Comparison of ENCODE assay signal across 9 mouse cellular contexts in the genomic region with DNA sequence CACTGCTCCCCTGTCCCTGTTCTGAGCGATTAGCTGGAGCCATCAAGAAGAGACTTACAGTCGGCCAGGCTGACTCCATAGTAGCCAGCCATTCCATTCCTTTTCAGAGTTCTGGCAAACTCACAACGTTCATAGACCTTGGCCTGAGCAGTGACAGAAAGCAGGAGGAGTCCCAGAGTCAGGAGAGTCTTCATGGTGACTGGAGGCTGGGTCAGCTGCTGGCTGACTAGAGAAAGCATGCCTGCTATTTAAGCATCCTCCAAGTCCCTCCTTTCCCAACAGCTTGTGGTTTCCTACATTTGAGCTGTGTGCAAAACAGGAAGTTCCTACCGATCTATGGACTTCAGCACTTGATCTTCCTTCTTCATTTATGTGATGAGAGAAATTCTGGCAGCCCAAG. TPM values are rescaled to one million over a fixed set of nuclear protein-coding genes. Genes with fewer than 3 reads are reported as not detected.
DNase-seq lines count a peak whose midpoint lies in the region; ATAC-seq and TF ChIP-seq lines count a peak whose summit lies in the region.
"Had no signal": no experiment of that assay in that cellular context is flagged by ENCODE, and none has a peak within 500 bp of the region (broad histone marks: within the 10 kb centered on the region; RNA-seq: fewer than 3 reads in every experiment).

Gene Lyz2, minus strand, starts transcription at position 273 of the 400 bp plus-strand sequence.

- no peak for TF ChIP-seq CTCF in liver, adult 2 months (IDR thresholded peaks at IDR 0.05; ENCODE audit: low read depth, low read length)

- ATAC-seq in embryonic facial prominence, embryonic 11.5 days (replicated peaks; ENCODE audit: insufficient number of reproducible peaks, low FRiP score, low TSS enrichment, low read depth): no peak
- ATAC-seq in kidney, embryonic 15.5 days (replicated peaks; ENCODE audit: low FRiP score): no peak
- no peak for ATAC-seq in megakaryocyte-erythroid progenitor cell, adult 5-6 weeks (replicated peaks; ENCODE audit: low FRiP score, low TSS enrichment, poor library complexity, severe bottlenecking)
- ATAC-seq: Patski had no signal

- H3K27ac ChIP-seq in liver, adult 2 months (replicated peaks; ENCODE audit: insufficient read depth, low read depth, low read length): peak within 1 kb of the TSS; percentile 48
- no peak within 1 kb of the TSS for H3K27ac ChIP-seq in embryonic facial prominence, embryonic 11.5 days (replicated peaks; ENCODE audit: low read depth, low read length)
- no peak within 1 kb of the TSS; the same call in 1 of the 2 replicates for H3K27ac ChIP-seq in heart, embryonic 10.5 days
- H3K27ac ChIP-seq in kidney, embryonic 15.5 days: no peak within 1 kb of the TSS

- H3K4me3 ChIP-seq in liver, adult 2 months (ENCODE audit: insufficient read depth, low read depth, low read length): peak within 1 kb of the TSS; percentile 19; the same call in 1 of the 2 replicates
- H3K4me3 ChIP-seq in embryonic facial prominence, embryonic 11.5 days (ENCODE audit: low read depth, low read length): no peak within 1 kb of the TSS
- no peak within 1 kb of the TSS for H3K4me3 ChIP-seq in heart, embryonic 10.5 days
- no peak within 1 kb of the TSS for H3K4me3 ChIP-seq in kidney, embryonic 15.5 days (replicated peaks)

- no peaks in the 10 kb centered on the region for H3K4me1 ChIP-seq in liver, adult 2 months (ENCODE audit: control insufficient read depth, insufficient read depth, low read length)
- H3K4me1 ChIP-seq in embryonic facial prominence, embryonic 11.5 days (ENCODE audit: control insufficient read depth, insufficient read depth, low read length): no peaks in the 10 kb centered on the region
- peaks cover 14% of the 10 kb centered on the region for H3K4me1 ChIP-seq in heart, embryonic 10.5 days
- H3K4me1 ChIP-seq in kidney, embryonic 15.5 days: no peaks in the 10 kb centered on the region

- H3K36me3 ChIP-seq in liver, adult 2 months (ENCODE audit: control insufficient read depth, insufficient read depth, low read length): no peaks in the 10 kb centered on the region
- no peaks in the 10 kb centered on the region for H3K36me3 ChIP-seq in embryonic facial prominence, embryonic 11.5 days (replicated peaks; ENCODE audit: control insufficient read depth, insufficient read depth, low read depth, low read length)
- H3K36me3 ChIP-seq in heart, embryonic 10.5 days: no peaks in the 10 kb centered on the region
- H3K36me3 ChIP-seq in kidney, embryonic 15.5 days: no peaks in the 10 kb centered on the region

- no peaks in the 10 kb centered on the region for H3K79me2 ChIP-seq in liver, adult 2 months (ENCODE audit: control insufficient read depth, insufficient read depth, low read length)

- 51% methylated on average over 4 of the region's 4 CpGs for WGBS in liver, adult 2 months
- WGBS in embryonic facial prominence, embryonic 11.5 days: 60% methylated on average over 4 of the region's 4 CpGs
- WGBS in heart, embryonic 10.5 days: 43% methylated on average over 4 of the region's 4 CpGs
- WGBS in kidney, embryonic 15.5 days: 61% methylated on average over 4 of the region's 4 CpGs

- H3K9ac ChIP-seq in liver, adult 2 months (ENCODE audit: low read depth, low read length): no peak within 1 kb of the TSS
- H3K9ac ChIP-seq in embryonic facial prominence, embryonic 11.5 days (replicated peaks; ENCODE audit: low read length): no peak within 1 kb of the TSS
- H3K9ac ChIP-seq in kidney, embryonic 15.5 days: no peak within 1 kb of the TSS

- TF ChIP-seq POLR2A in liver, adult 2 months (IDR thresholded peaks at IDR 0.05; ENCODE audit: extremely low read depth, insufficient read depth, low read length): no peak

- H3K27me3 ChIP-seq in liver, adult 2 months (ENCODE audit: control insufficient read depth, insufficient read depth, low read length): no peaks in the 10 kb centered on the region
- no peaks in the 10 kb centered on the region for H3K27me3 ChIP-seq in embryonic facial prominence, embryonic 11.5 days (ENCODE audit: control insufficient read depth, insufficient read depth, low read length)
- peaks cover 18% of the 10 kb centered on the region; the same call in 1 of the 2 replicates for H3K27me3 ChIP-seq in heart, embryonic 10.5 days (ENCODE audit: insufficient read depth, poor library complexity, severe bottlenecking)
- no peaks in the 10 kb centered on the region for H3K27me3 ChIP-seq in kidney, embryonic 15.5 days

- no peak within 1 kb of the TSS for H3K4me2 ChIP-seq in embryonic facial prominence, embryonic 11.5 days (ENCODE audit: low read depth, low read length)
- no peak within 1 kb of the TSS for H3K4me2 ChIP-seq in kidney, embryonic 15.5 days

- DNase-seq in liver, adult 2 months (ENCODE audit: extremely low read depth, low read depth, low spot score): peak; percentile 41
- DNase-seq in liver: no peak
- DNase-seq in embryonic facial prominence, embryonic 11.5 days (ENCODE audit: low spot score): no peak
- DNase-seq in heart, embryonic 10.5 days (ENCODE audit: low spot score): no peak
- DNase-seq in lung, postnatal 36 days: peak; percentile 74
- no peak for DNase-seq in cerebellum, postnatal 4 days (ENCODE audit: low spot score in 2 of 2)

- no peaks in the 10 kb centered on the region for H3K9me3 ChIP-seq in embryonic facial prominence, embryonic 11.5 days (replicated peaks; ENCODE audit: control insufficient read depth, low read length)
- no peaks in the 10 kb centered on the region for H3K9me3 ChIP-seq in heart, embryonic 10.5 days
- no peaks in the 10 kb centered on the region for H3K9me3 ChIP-seq in kidney, embryonic 15.5 days (replicated peaks)

RNA-seq across cellular contexts. Expression of gene Lyz2, which starts in this region (rescaled TPM):
- total RNA-seq in liver, adult 2 months (2014; rRNA removed): 111 and 130 TPM in 2 replicates
- 27.8 and 39.0 TPM in 2 replicates for polyA plus RNA-seq in liver, adult 2 months (2012; rRNA removed)
- 17.2 and 18.2 TPM in 2 replicates for polyA plus RNA-seq in embryonic facial prominence, embryonic 11.5 days (2014; fragmentation: Nextera tagmentation; extraction: Ambion mirVana)
- polyA plus RNA-seq in heart, embryonic 10.5 days (2016; fragmentation: Nextera tagmentation; extraction: Ambion mirVana): 26.2 and 60.7 TPM in 2 replicates
- polyA plus RNA-seq in kidney, embryonic 15.5 days (2015; fragmentation: Nextera tagmentation; extraction: Ambion mirVana): 70.6 and 78.0 TPM in 2 replicates
- 0.92 and 84.9 TPM in 2 replicates for total RNA-seq in megakaryocyte-erythroid progenitor cell, adult 5-6 weeks (2014; fragmentation: Nextera tagmentation)
- 45.1 and 63.4 TPM in 2 replicates for total RNA-seq in megakaryocyte-erythroid progenitor cell, adult 5-6 weeks (2017)

Comparison
In these comparisons a context has a peak if more than half of its experiments do, and no peak if none do; other contexts are left out.
1. DNase-seq: peak in liver, adult 2 months (single experiment) and lung, postnatal 36 days (single experiment); none in liver (single experiment), embryonic facial prominence, embryonic 11.5 days (single experiment), heart, embryonic 10.5 days (single experiment) and cerebellum, postnatal 4 days (0 of 2).